Mouse (Mus musculus): ENCODE measurements around the gene Atf4.

Atf4 gene

GRCm38 (mm10) chr15:80254847-80255645 lies at the start of gene Atf4:
TSS of gene Atf4 (plus strand) at chr15:80255184.
- DNase-seq (ENCODE audit: low spot score) = peak; percentile 98

GRCm38 (mm10) chr15:80206057-80206565 lies 48.9 kb upstream of the Atf4 start:
- no peak for DNase-seq (ENCODE audit: low spot score)

- no peak for DNase-seq (ENCODE audit: low spot score)
Observed at GRCm38 (mm10) chr15:80208446-80208845, 46.5 kb upstream of the Atf4 start.

- no peak for DNase-seq (ENCODE audit: low spot score)
Observed at GRCm38 (mm10) chr15:80213688-80214087, 41.3 kb upstream of the Atf4 start.

GRCm38 (mm10) chr15:80215716-80216479 lies 39.1 kb upstream of the Atf4 start:
- peak; percentile 36 for DNase-seq (ENCODE audit: low spot score)

GRCm38 (mm10) chr15:80216480-80216820 lies 38.5 kb upstream of the Atf4 start:
- no peak for DNase-seq (ENCODE audit: low spot score)

- DNase-seq (ENCODE audit: low spot score) = no peak
Observed at GRCm38 (mm10) chr15:80217476-80217875, 37.5 kb upstream of the Atf4 start.

- DNase-seq (ENCODE audit: low spot score) = no peak
Observed at GRCm38 (mm10) chr15:80219211-80219610, 35.8 kb upstream of the Atf4 start.

GRCm38 (mm10) chr15:80219705-80220657 lies 35.0 kb upstream of the Atf4 start:
- DNase-seq (ENCODE audit: low spot score) = no peak

- DNase-seq (ENCODE audit: low spot score) = no peak
Observed at GRCm38 (mm10) chr15:80221031-80221430, 34.0 kb upstream of the Atf4 start.

- DNase-seq (ENCODE audit: low spot score) = no peak
Observed at GRCm38 (mm10) chr15:80223751-80224150, 31.2 kb upstream of the Atf4 start.

- DNase-seq (ENCODE audit: low spot score) = peak; percentile 62
Observed at GRCm38 (mm10) chr15:80225208-80225607, 29.8 kb upstream of the Atf4 start.

- DNase-seq (ENCODE audit: low spot score) = peak; percentile 66
Observed at GRCm38 (mm10) chr15:80225796-80226195, 29.2 kb upstream of the Atf4 start.

GRCm38 (mm10) chr15:80228071-80228800 lies 26.7 kb upstream of the Atf4 start:
- DNase-seq (ENCODE audit: low spot score) = no peak

GRCm38 (mm10) chr15:80232331-80232730 lies 22.7 kb upstream of the Atf4 start:
- DNase-seq (ENCODE audit: low spot score) = no peak

GRCm38 (mm10) chr15:80233053-80233452 lies 21.9 kb upstream of the Atf4 start:
- no peak for DNase-seq (ENCODE audit: low spot score)

- DNase-seq (ENCODE audit: low spot score) = peak; percentile 98
Observed at GRCm38 (mm10) chr15:80233733-80234509, 21.1 kb upstream of the Atf4 start, which contains the start of gene Mief1. TSS of gene Mief1 (plus strand) at chr15:80234018.

- no peak for DNase-seq (ENCODE audit: low spot score)
Observed at GRCm38 (mm10) chr15:80235535-80235934, 19.4 kb upstream of the Atf4 start, which contains the start of gene AC140267.1. TSS of gene AC140267.1 (plus strand) at chr15:80235835.

- DNase-seq (ENCODE audit: low spot score) = no peak
Observed at GRCm38 (mm10) chr15:80248135-80248534, 6.8 kb upstream of the Atf4 start.

GRCm38 (mm10) chr15:80248596-80248995 lies 6.4 kb upstream of the Atf4 start:
- no peak for DNase-seq (ENCODE audit: low spot score)

All from lung, postnatal 25 days (tissue).